Mouse (Mus musculus) T-helper 17 cell (primary cell): ENCODE results near the gene Cxcl17.

Experiments used
- in situ Hi-C, 2 experiments: fragments of 300-600 bp; cut with MboI, MseI; formaldehyde crosslinking; loops; 1 replicate in 1 of 2; 2 replicates in 1 of 2; pipeline ENCODE4 v1.15.1; 2025; ENCODE audit warnings: high pct_unique_total_duplicates in 2 of 2

Cxcl17 gene

GRCm38 (mm10) chr7:25412833-25413441 lies at the start of gene Cxcl17:
Gene Cxcl17 (minus strand): TSS chr7:25412886.
- in situ Hi-C loops: no loop called here

GRCm38 (mm10) chr7:25462033-25462337 lies 49.3 kb upstream of the Cxcl17 start:
- in situ Hi-C loops: loop anchor here (5.0 kb wide), 1 partner anchor 55 kb away; no protein-coding TSS in a partner anchor

GRCm38 (mm10) chr7:25461336-25462032 lies 48.8 kb upstream of the Cxcl17 start:
- in situ Hi-C loops: loop anchor here (5.0 kb wide), 1 partner anchor 56 kb away; no protein-coding TSS in a partner anchor

GRCm38 (mm10) chr7:25452103-25452502 lies 39.4 kb upstream of the Cxcl17 start:
- in situ Hi-C loops: no loop called here

GRCm38 (mm10) chr7:25449913-25450890 lies 37.5 kb upstream of the Cxcl17 start:
- in situ Hi-C loops: no loop called here

GRCm38 (mm10) chr7:25440816-25441153 lies 28.1 kb upstream of the Cxcl17 start:
- in situ Hi-C loops: loop anchor here in 1 of 2 experiments (5.0 kb wide), 1 partner anchor 37 kb away; the partner anchor contains the start of gene Ceacam1

- in situ Hi-C loops: loop anchor here in 1 of 2 experiments (5.0 kb wide), 1 partner anchor 37 kb away; the partner anchor contains the start of gene Ceacam1
Measured at GRCm38 (mm10) chr7:25439978-25440815, 27.5 kb upstream of the Cxcl17 start.

- in situ Hi-C loops: no loop called here
Measured at GRCm38 (mm10) chr7:25439124-25439822, 26.6 kb upstream of the Cxcl17 start.

- in situ Hi-C loops: no loop called here
Measured at GRCm38 (mm10) chr7:25436704-25437103, 24.0 kb upstream of the Cxcl17 start.

GRCm38 (mm10) chr7:25436226-25436625 lies 23.5 kb upstream of the Cxcl17 start:
- in situ Hi-C loops: no loop called here

GRCm38 (mm10) chr7:25435546-25435851 lies 22.8 kb upstream of the Cxcl17 start:
- in situ Hi-C loops: no loop called here

GRCm38 (mm10) chr7:25434654-25435545 lies 22.2 kb upstream of the Cxcl17 start:
- in situ Hi-C loops: loop anchor here in 1 of 2 experiments (5.0 kb wide), 1 partner anchor 42 kb away; the partner anchor contains the start of gene Ceacam1

GRCm38 (mm10) chr7:25433781-25434560 lies 21.3 kb upstream of the Cxcl17 start:
- in situ Hi-C loops: loop anchor here in 1 of 2 experiments (5.0 kb wide), 1 partner anchor 43 kb away; the partner anchor contains the start of gene Ceacam1

- in situ Hi-C loops: loop anchor here in 1 of 2 experiments (5.0 kb wide), 1 partner anchor 44 kb away; the partner anchor contains the start of gene Ceacam1
Measured at GRCm38 (mm10) chr7:25433007-25433541, 20.4 kb upstream of the Cxcl17 start.

- in situ Hi-C loops: loop anchor here in 1 of 2 experiments (5.0 kb wide), 1 partner anchor 45 kb away; the partner anchor contains the start of gene Ceacam1
Measured at GRCm38 (mm10) chr7:25432381-25432780, 19.7 kb upstream of the Cxcl17 start.

GRCm38 (mm10) chr7:25429886-25430784 lies 17.4 kb upstream of the Cxcl17 start:
- in situ Hi-C loops: loop anchor here (5.0 to 10.0 kb wide), 3 partner anchors 45 to 115 kb away; partner anchors contain the start of gene Ceacam1 (in 2 of the 2)

GRCm38 (mm10) chr7:25428321-25428720 lies 15.6 kb upstream of the Cxcl17 start:
- in situ Hi-C loops: loop anchor here (10.0 kb wide), 2 partner anchors 46 to 116 kb away; partner anchors contain the start of gene Ceacam1 (in 1 of the 2)
